Mouse (Mus musculus) spleen, postnatal 4 days (tissue): ENCODE data around the gene Vcam1.
A peak's percentile ranks its signal among the peaks of the same experiment; 100 is the strongest.

Experiments
- DNase-seq, 2 experiments: peaks; one replicate each; pipeline ENCODE4 v3.0.0; 2022; ENCODE audit warnings: low spot score in 2 of 2

The Vcam1 gene

GRCm38 (mm10) chr3:116091706-116092105 lies 37.8 kb downstream of the Vcam1 start:
- DNase-seq = no peak

GRCm38 (mm10) chr3:116085962-116086361 lies 43.5 kb downstream of the Vcam1 start:
- DNase-seq = no peak

- no peak for DNase-seq
Observed at GRCm38 (mm10) chr3:116080939-116081676, 48.4 kb downstream of the Vcam1 start.

- DNase-seq = no peak
Observed at GRCm38 (mm10) chr3:116080166-116080788, 49.2 kb downstream of the Vcam1 start.

GRCm38 (mm10) chr3:116078490-116078889 lies 51.0 kb downstream of the Vcam1 start:
- no peak for DNase-seq

GRCm38 (mm10) chr3:116076739-116077138 lies 52.7 kb downstream of the Vcam1 start:
- DNase-seq = no peak

- DNase-seq = peak in 1 of 2 experiments; percentile 23
Observed at GRCm38 (mm10) chr3:116072584-116072983, 56.9 kb downstream of the Vcam1 start.

- DNase-seq = no peak
Observed at GRCm38 (mm10) chr3:116062141-116062540, 67.3 kb downstream of the Vcam1 start.

GRCm38 (mm10) chr3:116060320-116060719 lies 69.2 kb downstream of the Vcam1 start:
- DNase-seq = no peak
